Mouse (Mus musculus) midbrain, embryonic 16.5 days (tissue): ENCODE results near the gene Sap18b. TPM values are rescaled to one million over a fixed set of nuclear protein-coding genes. Genes with fewer than 3 reads are reported as not detected.

Source experiments
- ATAC-seq: fragments of 200-750 bp; cut with Nextera tagmentation; 2 replicates; pipeline ENCODE4 v1.8.0; 2017; ENCODE audit warnings: moderate TSS enrichment
- H3K27ac ChIP-seq: fragments of 300-500 bp; sonication (generic); 2 replicates; pipeline ENCODE4 v1.5.1; 2014; ENCODE audit warnings: mild to moderate bottlenecking, low read length, mixed read lengths
- H3K27me3 ChIP-seq: fragments of 300-500 bp; sonication (generic); 2 replicates; pipeline ENCODE4 v1.6.1; 2014; ENCODE audit warnings: low read depth, low read length, mixed read lengths; ENCODE audit not compliant: control insufficient read depth, insufficient read depth
- H3K36me3 ChIP-seq: fragments of 300-500 bp; sonication (generic); 2 replicates; pipeline ENCODE4 v1.6.1; 2014; ENCODE audit warnings: mild to moderate bottlenecking, low read length, moderate library complexity, mixed read lengths; ENCODE audit not compliant: control insufficient read depth, insufficient read depth
- H3K4me1 ChIP-seq: fragments of 300-500 bp; sonication (generic); 2 replicates; pipeline ENCODE4 v1.6.1; 2014; ENCODE audit warnings: mild to moderate bottlenecking, low read length, mixed read lengths; ENCODE audit not compliant: control insufficient read depth, insufficient read depth
- H3K4me2 ChIP-seq: fragments of 300-500 bp; sonication (generic); 2 replicates; pipeline ENCODE4 v1.6.1; 2014; ENCODE audit warnings: mild to moderate bottlenecking, low read length, mixed read lengths
- H3K4me3 ChIP-seq: fragments of 300-500 bp; sonication (generic); 2 replicates; pipeline ENCODE4 v1.5.1; 2014; ENCODE audit warnings: low read depth, mild to moderate bottlenecking, low read length, moderate library complexity, mixed read lengths
- H3K9ac ChIP-seq: fragments of 300-500 bp; sonication (generic); 2 replicates; pipeline ENCODE4 v1.6.1; 2014; ENCODE audit warnings: low read depth, low read length, mixed read lengths
- H3K9me3 ChIP-seq: fragments of 300-500 bp; sonication (generic); replicated peaks from 2 replicates; pipeline ENCODE4 v1.6.1; 2014; ENCODE audit warnings: mild to moderate bottlenecking, low read length, mixed read lengths; ENCODE audit not compliant: control insufficient read depth, poor library complexity, severe bottlenecking
- WGBS: fragments of 180-500 bp; shearing (Covaris S2); extraction: QIAGEN DNeasy Blood & Tissue Kit; methylation state at CpG from one replicate; pipeline ENCODE4 v1.1.7; 2014; 5-methylcytosine and 5-hydroxymethylcytosine counted together
- polyA plus RNA-seq: library from polyadenylated mRNA; unstranded; fragments of >200 nt; fragmentation: Nextera tagmentation; extraction: Ambion mirVana; gene quantifications from 2 replicates; pipeline ENCODE4 v1.2.1, GENCODE M21; 2015

Gene Sap18b
- polyA plus RNA-seq, 1 experiment from 2014 or later, result 209 TPM

- no peak overlapping the region for H3K4me3 ChIP-seq
- H3K9me3 ChIP-seq, result no peaks in the 10 kb centered on the region
- no peak for ATAC-seq
- H3K27me3 ChIP-seq, result no peaks in the 10 kb centered on the region
- no peaks in the 10 kb centered on the region for H3K36me3 ChIP-seq
- WGBS, result 50% methylated on average over 5 of the region's 6 CpGs
- H3K9ac ChIP-seq, result no peak overlapping the region
- no peaks in the 10 kb centered on the region for H3K4me1 ChIP-seq
- H3K27ac ChIP-seq, result no peak overlapping the region
- H3K4me2 ChIP-seq, result no peak overlapping the region
These were observed 9.0 kb upstream of the Sap18b start for GRCm38 (mm10) chr8:95816044-95816708.

DNA sequence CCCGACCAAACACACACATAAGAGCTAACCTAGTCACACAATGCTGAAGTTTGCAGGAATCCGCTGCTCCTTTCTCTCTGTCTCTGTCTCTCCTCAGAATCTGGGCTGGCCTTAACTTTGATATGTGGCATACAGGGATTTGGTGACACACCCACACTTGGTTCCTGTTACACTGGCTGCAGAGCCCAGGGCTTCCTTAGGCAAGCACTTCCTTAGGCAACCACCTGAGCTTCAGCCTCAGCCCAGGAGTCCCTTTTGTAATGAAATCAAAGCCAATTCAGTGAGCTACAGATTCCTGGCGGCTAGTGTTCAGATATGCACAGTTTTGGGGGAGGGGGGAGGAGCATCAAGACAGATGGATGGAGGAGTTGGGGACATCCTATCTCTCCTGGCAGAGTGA lies 7.5 kb upstream of the Sap18b start:
- Histone ChIP-seq H3K4me3 (no peak overlapping the region), H3K9ac (no peak overlapping the region), H3K9me3 (no peaks in the 10 kb centered on the region), H3K27ac (no peak overlapping the region), H3K27me3 (no peaks in the 10 kb centered on the region), H3K4me2 (no peak overlapping the region), H3K4me1 (no peaks in the 10 kb centered on the region), H3K36me3 (no peaks in the 10 kb centered on the region)
- no peak for ATAC-seq
- WGBS, result 65% methylated on average over 3 of the region's 3 CpGs

GRCm38 (mm10) chr8:95818211-95818610 lies 6.9 kb upstream of the Sap18b start:
- Histone ChIP-seq H3K27me3 (no peaks in the 10 kb centered on the region), H3K4me3 (no peak overlapping the region), H3K9me3 (no peaks in the 10 kb centered on the region), H3K36me3 (no peaks in the 10 kb centered on the region), H3K4me2 (no peak overlapping the region), H3K9ac (no peak overlapping the region), H3K4me1 (no peaks in the 10 kb centered on the region), H3K27ac (no peak overlapping the region)
- 67% methylated on average over 1 of the region's 1 CpGs for WGBS
- no peak for ATAC-seq

GRCm38 (mm10) chr8:95821266-95821665 lies 3.9 kb upstream of the Sap18b start:
- Histone ChIP-seq H3K36me3 (no peaks in the 10 kb centered on the region), H3K27me3 (no peaks in the 10 kb centered on the region), H3K9me3 (no peaks in the 10 kb centered on the region), H3K4me3 (no peak overlapping the region), H3K4me1 (no peaks in the 10 kb centered on the region), H3K9ac (no peak overlapping the region), H3K4me2 (no peak overlapping the region), H3K27ac (no peak overlapping the region)
- 95% methylated on average over 6 of the region's 6 CpGs for WGBS
- ATAC-seq, result no peak

DNA sequence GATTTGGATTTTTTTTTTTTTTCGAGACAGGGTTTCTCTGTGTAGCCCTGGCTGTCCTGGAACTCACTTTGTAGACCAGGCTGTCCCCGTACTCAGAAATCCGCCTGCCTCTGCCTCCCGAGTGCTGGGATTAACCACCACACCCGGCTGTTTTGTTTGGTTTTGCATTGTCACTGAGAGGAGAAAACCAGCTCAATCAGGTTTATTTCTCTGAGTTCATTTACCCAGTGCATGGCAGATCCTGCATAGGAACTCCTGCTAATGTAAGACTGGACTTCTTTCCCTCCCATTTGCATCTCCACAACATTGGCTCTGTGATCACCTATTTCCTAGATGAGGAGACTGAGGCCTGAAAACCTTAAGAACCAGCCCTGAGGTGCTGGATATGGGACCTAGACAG lies 3.0 kb upstream of the Sap18b start:
- no peak overlapping the region for H3K4me3 ChIP-seq
- no peak for ATAC-seq
- no peaks in the 10 kb centered on the region for H3K9me3 ChIP-seq
- WGBS, result 83% methylated on average over 5 of the region's 5 CpGs
- no peaks in the 10 kb centered on the region for H3K36me3 ChIP-seq
- no peak overlapping the region for H3K4me2 ChIP-seq
- H3K9ac ChIP-seq, result no peak overlapping the region
- no peak overlapping the region for H3K27ac ChIP-seq
- no peaks in the 10 kb centered on the region for H3K27me3 ChIP-seq
- no peaks in the 10 kb centered on the region for H3K4me1 ChIP-seq

DNA sequence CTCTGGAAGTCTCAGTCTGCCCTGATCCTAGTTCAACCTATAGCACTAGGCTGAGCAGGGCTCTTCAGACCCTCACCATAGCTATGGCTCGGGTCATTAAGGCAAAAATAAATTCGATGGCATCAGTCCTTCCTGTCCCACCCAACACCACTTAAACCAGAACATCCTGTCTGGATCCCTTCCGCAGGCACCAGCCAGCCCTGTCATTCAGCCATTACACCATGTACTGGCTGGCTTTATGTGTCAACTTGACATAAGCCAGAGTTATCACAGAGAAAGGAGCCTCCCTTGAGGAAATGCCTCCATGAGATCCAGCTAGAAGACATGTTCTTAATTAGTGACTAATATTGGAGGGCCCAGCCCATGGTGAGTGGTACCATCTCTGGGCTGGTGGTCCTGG lies 2.4 kb upstream of the Sap18b start:
- Histone ChIP-seq H3K4me1 (no peaks in the 10 kb centered on the region), H3K9me3 (no peaks in the 10 kb centered on the region), H3K4me3 (no peak overlapping the region), H3K4me2 (no peak overlapping the region), H3K36me3 (no peaks in the 10 kb centered on the region), H3K27ac (no peak overlapping the region), H3K9ac (no peak overlapping the region), H3K27me3 (no peaks in the 10 kb centered on the region)
- ATAC-seq, result no peak
- WGBS, result 78% methylated on average over 3 of the region's 3 CpGs

DNA sequence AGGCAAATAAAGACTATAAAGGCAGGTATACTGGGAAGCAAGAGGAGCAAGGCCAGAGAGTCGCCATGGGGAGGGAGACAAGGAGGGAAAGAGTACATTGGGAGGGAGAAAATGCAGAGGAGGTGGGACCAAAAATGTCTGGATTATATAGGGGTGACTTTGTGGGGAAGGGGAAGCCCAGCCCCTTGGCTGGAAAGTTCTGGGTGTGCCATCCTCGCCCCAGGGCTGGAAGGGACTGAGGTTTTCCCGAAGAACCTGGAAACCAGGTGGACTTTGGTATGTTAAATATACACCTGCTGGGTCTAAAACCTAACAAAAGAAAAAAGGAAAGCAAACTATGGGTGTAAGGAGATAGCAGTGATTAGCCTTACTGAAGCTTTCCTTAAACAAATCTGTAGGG lies 5.0 kb downstream of the Sap18b start:
- ATAC-seq, result no peak
- no peak overlapping the region for H3K4me2 ChIP-seq
- no peaks in the 10 kb centered on the region for H3K27me3 ChIP-seq
- H3K9me3 ChIP-seq, result no peaks in the 10 kb centered on the region
- H3K9ac ChIP-seq, result no peak overlapping the region
- no peak overlapping the region for H3K4me3 ChIP-seq
- H3K36me3 ChIP-seq, result no peaks in the 10 kb centered on the region
- 79% methylated on average over 3 of the region's 3 CpGs for WGBS
- H3K27ac ChIP-seq, result no peak overlapping the region
- H3K4me1 ChIP-seq, result peaks cover 6% of the 10 kb centered on the region

- peak overlapping the region; percentile 60; the same call in 1 of the 2 replicates for H3K27ac ChIP-seq
These were observed 7.7 kb downstream of the Sap18b start for GRCm38 (mm10) chr8:95832603-95833434.

DNA sequence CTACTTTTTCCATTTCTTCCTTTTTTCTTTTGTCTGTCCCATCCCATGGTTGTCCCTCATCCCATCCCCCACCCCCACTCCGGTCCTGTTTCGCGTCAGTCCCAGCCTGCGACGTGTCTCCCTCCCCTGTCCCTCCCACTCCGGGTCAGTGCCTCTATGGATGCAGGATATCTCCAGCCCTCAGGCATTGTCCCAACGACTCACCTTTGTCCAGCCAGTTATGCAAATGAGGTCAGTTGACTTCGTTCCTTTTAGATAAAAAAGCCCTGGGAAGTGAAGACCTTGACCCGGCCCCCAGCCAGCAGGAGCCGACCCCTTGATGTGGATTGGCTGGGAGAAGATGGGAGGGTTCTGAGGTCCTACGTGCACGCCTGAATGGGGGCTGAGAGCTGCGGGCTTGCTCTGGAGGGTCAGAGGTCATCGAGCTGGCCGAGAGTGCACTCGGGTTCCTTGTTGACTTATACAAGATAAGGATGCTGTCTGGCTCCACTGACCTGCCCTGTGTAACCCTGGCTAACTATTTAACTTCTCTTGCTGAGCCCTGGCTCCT lies 8.4 kb downstream of the Sap18b start:
- no peaks in the 10 kb centered on the region for H3K27me3 ChIP-seq
- peak overlapping the region; percentile 32 for H3K4me3 ChIP-seq
- no peaks in the 10 kb centered on the region for H3K9me3 ChIP-seq
- ATAC-seq, result peak; percentile 59; the same call in 1 of the 2 replicates
- peak overlapping the region; percentile 1 for H3K9ac ChIP-seq
- H3K27ac ChIP-seq, result no peak overlapping the region
- peaks cover 8% of the 10 kb centered on the region for H3K36me3 ChIP-seq
- peak overlapping the region; percentile 56 for H3K4me2 ChIP-seq
- 2% methylated on average over 16 of the region's 16 CpGs for WGBS
- peaks cover 6% of the 10 kb centered on the region for H3K4me1 ChIP-seq

More at GRCm38 (mm10) chr8:95832603-95833434, 7.7 kb downstream of the Sap18b start:
- Histone ChIP-seq H3K27me3 (no peaks in the 10 kb centered on the region), H3K4me1 (peaks cover 6% of the 10 kb centered on the region), H3K9me3 (no peaks in the 10 kb centered on the region), H3K36me3 (peaks cover 8% of the 10 kb centered on the region), H3K4me3 (peak overlapping the region; percentile 32), H3K4me2 (peak overlapping the region; percentile 56), H3K9ac (peak overlapping the region; percentile 1)
- ATAC-seq, result peak; percentile 80
- 16% methylated on average over 16 of the region's 16 CpGs for WGBS
